Mouse (Mus musculus) lung, embryonic 14.5 days (tissue): Measurements from ENCODE around the gene Tpd52l2. TPM values are rescaled to one million over a fixed set of nuclear protein-coding genes. Genes with fewer than 3 reads are reported as not detected.

Source experiments
- ATAC-seq: fragments of 200-750 bp; cut with Nextera tagmentation; 2 replicates; pipeline ENCODE4 v1.8.0; 2017; ENCODE audit warnings: mild to moderate bottlenecking, moderate TSS enrichment, moderate library complexity; ENCODE audit not compliant: insufficient read depth
- DNase-seq: peaks from one replicate; pipeline ENCODE4 v3.0.0-alpha.2; 2015
- H3K27ac ChIP-seq: fragments of 300-500 bp; sonication (generic); 2 replicates; pipeline ENCODE4 v1.5.1; 2014; ENCODE audit warnings: low read depth, mild to moderate bottlenecking, moderate library complexity
- H3K27me3 ChIP-seq: fragments of 300-500 bp; sonication (generic); 2 replicates; pipeline ENCODE4 v1.6.1; 2014; ENCODE audit warnings: low read length, control low read depth; ENCODE audit not compliant: insufficient read depth
- H3K36me3 ChIP-seq: fragments of 300-500 bp; sonication (generic); 2 replicates; pipeline ENCODE4 v1.6.1; 2014; ENCODE audit warnings: control low read depth; ENCODE audit not compliant: insufficient read depth
- H3K4me1 ChIP-seq: fragments of 300-500 bp; sonication (generic); 2 replicates; pipeline ENCODE4 v1.6.1; 2014; ENCODE audit warnings: antibody characterized with exemption, control low read depth; ENCODE audit not compliant: insufficient read depth
- H3K4me2 ChIP-seq: fragments of 300-500 bp; sonication (generic); 2 replicates; pipeline ENCODE4 v1.6.1; 2014; ENCODE audit warnings: mild to moderate bottlenecking
- H3K4me3 ChIP-seq: fragments of 300-500 bp; sonication (generic); 2 replicates; pipeline ENCODE4 v1.5.1; 2014; ENCODE audit warnings: low read depth, low read length
- H3K9ac ChIP-seq: fragments of 300-500 bp; sonication (generic); 2 replicates; pipeline ENCODE4 v1.6.1; 2014
- H3K9me3 ChIP-seq: fragments of 300-500 bp; sonication (generic); 2 replicates; pipeline ENCODE4 v1.6.1; 2016; ENCODE audit warnings: low read depth, low read length, control low read depth
- CTCF ChIP-seq: IDR thresholded peaks from 2 replicates; pipeline ENCODE4 v1.5.1; 2016; ENCODE audit warnings: antibody characterized with exemption, low read depth
- WGBS: fragments of 180-500 bp; shearing (Covaris S2); extraction: QIAGEN DNeasy Blood & Tissue Kit; methylation state at CpG from one replicate; pipeline ENCODE4 v1.1.7; 2014; 5-methylcytosine and 5-hydroxymethylcytosine counted together
- polyA plus RNA-seq: library from polyadenylated mRNA; unstranded; fragments of >200 nt; fragmentation: Nextera tagmentation; extraction: Ambion mirVana; gene quantifications from 2 replicates; pipeline ENCODE4 v1.2.1, GENCODE M21; 2014

The Tpd52l2 gene
- polyA plus RNA-seq, 1 experiment from 2014 or later = 165 TPM

- no peaks in the 10 kb centered on the region for H3K36me3 ChIP-seq
- ATAC-seq (peak; percentile 67), DNase-seq (peak; percentile 78)
- H3K4me2 ChIP-seq = peak overlapping the region; percentile 99
- H3K9ac ChIP-seq = peak overlapping the region; percentile 76
- TF ChIP-seq CTCF = peak; percentile 27; the same call in 1 of the 2 replicates
- H3K27ac ChIP-seq = peak overlapping the region; percentile 67
- WGBS = under 1% methylated on average over 68 of the region's 71 CpGs
- peaks cover 4% of the 10 kb centered on the region; the same call in 1 of the 2 replicates for H3K4me1 ChIP-seq
- H3K9me3 ChIP-seq = no peaks in the 10 kb centered on the region
- peak overlapping the region; percentile 93 for H3K4me3 ChIP-seq
- H3K27me3 ChIP-seq = peaks cover 10% of the 10 kb centered on the region; the same call in 1 of the 2 replicates
Observed at GRCm38 (mm10) chr2:181459673-181460621, 37.0 kb upstream of the Tpd52l2 start.

- 78% methylated on average over 1 of the region's 1 CpGs for WGBS
Observed at GRCm38 (mm10) chr2:181461536-181462100, 35.3 kb upstream of the Tpd52l2 start.

DNA sequence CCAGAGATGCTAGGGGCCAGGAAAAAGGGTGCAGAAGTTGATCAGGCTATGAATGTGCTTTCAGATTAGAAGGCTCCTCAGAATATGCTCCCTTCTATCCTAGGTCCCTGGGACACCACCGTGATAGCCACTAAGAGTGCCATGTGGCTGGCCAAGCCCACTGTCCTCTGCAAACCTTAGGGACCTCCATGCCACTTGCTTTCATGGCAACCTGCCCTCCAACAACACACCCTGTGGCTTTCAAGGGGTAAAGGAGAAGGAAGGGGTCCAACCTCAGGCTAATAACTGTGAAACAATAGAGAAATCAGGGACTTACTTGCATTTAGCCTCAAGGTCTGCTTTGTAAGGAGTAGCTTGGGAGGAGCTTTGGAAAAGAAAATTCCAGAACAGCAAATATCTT, 34.3 kb upstream of the Tpd52l2 start:
- Histone ChIP-seq H3K36me3 (no peaks in the 10 kb centered on the region), H3K9me3 (no peaks in the 10 kb centered on the region), H3K4me3 (no peak overlapping the region), H3K4me1 (peaks cover 4% of the 10 kb centered on the region; the same call in 1 of the 2 replicates), H3K4me2 (0 out of 2 replicates have a peak overlapping the region, but pooled peaks have one; percentile 10), H3K9ac (no peak overlapping the region), H3K27me3 (peaks cover 10% of the 10 kb centered on the region; the same call in 1 of the 2 replicates), H3K27ac (no peak overlapping the region)
- TF ChIP-seq CTCF = no peak
- no peak for ATAC-seq
- WGBS = 78% methylated on average over 1 of the region's 1 CpGs
- no peak for DNase-seq

More at GRCm38 (mm10) chr2:181461536-181462100, 35.3 kb upstream of the Tpd52l2 start:
- Histone ChIP-seq H3K4me2 (no peak overlapping the region), H3K4me3 (no peak overlapping the region), H3K4me1 (peaks cover 4% of the 10 kb centered on the region; the same call in 1 of the 2 replicates), H3K27ac (no peak overlapping the region), H3K9me3 (no peaks in the 10 kb centered on the region), H3K36me3 (no peaks in the 10 kb centered on the region), H3K27me3 (peaks cover 10% of the 10 kb centered on the region; the same call in 1 of the 2 replicates), H3K9ac (no peak overlapping the region)
- DNase-seq (no peak), ATAC-seq (no peak)
- TF ChIP-seq CTCF = no peak

DNA sequence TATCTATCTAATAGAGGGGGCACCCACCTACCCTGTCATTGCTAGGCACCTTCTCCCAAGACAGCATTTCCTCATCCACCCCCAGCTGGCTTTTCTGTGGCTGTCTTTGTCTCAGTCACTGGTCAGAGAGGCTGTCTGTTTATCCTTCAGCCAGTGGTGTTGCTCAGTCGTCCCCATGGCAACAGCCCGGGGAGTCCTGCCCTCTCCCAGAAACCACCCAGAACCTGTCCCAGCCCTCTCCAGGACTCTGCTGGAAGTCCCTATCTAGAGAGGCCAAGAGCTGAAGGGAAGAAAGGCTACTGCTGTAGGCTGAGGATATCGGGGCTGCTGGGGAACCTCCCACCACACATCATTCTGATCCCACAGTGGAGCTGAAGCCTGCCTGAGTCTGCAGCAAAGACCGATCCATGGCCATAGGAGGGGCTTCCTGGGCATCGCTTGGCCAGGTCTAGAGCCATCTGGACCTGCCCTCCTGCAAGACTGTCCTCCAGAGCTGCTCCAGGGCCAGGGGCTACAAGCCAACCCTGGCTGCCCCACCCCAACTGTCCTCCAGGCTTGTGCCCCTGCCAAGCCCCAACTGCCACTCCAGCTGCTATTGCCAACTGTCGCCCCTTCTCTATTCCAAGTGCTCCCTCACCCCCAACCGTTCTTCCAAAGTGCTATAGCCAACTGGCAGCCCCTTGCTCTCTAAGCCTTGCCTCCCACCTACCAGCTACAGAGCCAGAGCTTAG, 33.8 kb upstream of the Tpd52l2 start:
- DNase-seq (peak; percentile 63), ATAC-seq (0 out of 2 replicates have a peak, but pooled peaks have one; percentile 15)
- Histone ChIP-seq H3K4me1 (peaks cover 4% of the 10 kb centered on the region; the same call in 1 of the 2 replicates), H3K27me3 (peaks cover 5% of the 10 kb centered on the region; the same call in 1 of the 2 replicates), H3K9me3 (no peaks in the 10 kb centered on the region), H3K4me2 (peak overlapping the region; percentile 10; the same call in 1 of the 2 replicates), H3K27ac (no peak overlapping the region), H3K9ac (no peak overlapping the region), H3K36me3 (no peaks in the 10 kb centered on the region), H3K4me3 (no peak overlapping the region)
- WGBS = 37% methylated on average over 7 of the region's 7 CpGs
- TF ChIP-seq CTCF = no peak

- Histone ChIP-seq H3K27me3 (no peaks in the 10 kb centered on the region), H3K27ac (no peak overlapping the region), H3K36me3 (no peaks in the 10 kb centered on the region), H3K4me2 (no peak overlapping the region), H3K9me3 (no peaks in the 10 kb centered on the region), H3K4me1 (peaks cover 3% of the 10 kb centered on the region; the same call in 1 of the 2 replicates), H3K9ac (no peak overlapping the region), H3K4me3 (no peak overlapping the region)
- TF ChIP-seq CTCF = no peak
- ATAC-seq (no peak), DNase-seq (no peak)
- WGBS = 45% methylated on average over 3 of the region's 3 CpGs
Observed at GRCm38 (mm10) chr2:181465423-181465822, 31.5 kb upstream of the Tpd52l2 start.

GRCm38 (mm10) chr2:181470285-181470684, 26.7 kb upstream of the Tpd52l2 start:
- ATAC-seq = no peak
- TF ChIP-seq CTCF = no peak
- Histone ChIP-seq H3K9ac (no peak overlapping the region), H3K27ac (no peak overlapping the region), H3K4me2 (no peak overlapping the region), H3K4me3 (no peak overlapping the region), H3K9me3 (no peaks in the 10 kb centered on the region), H3K36me3 (no peaks in the 10 kb centered on the region), H3K27me3 (no peaks in the 10 kb centered on the region), H3K4me1 (0 out of 2 replicates have a peak, but pooled peaks cover 10% of the 10 kb centered on the region)
- DNase-seq = no peak
- 50% methylated on average over 2 of the region's 2 CpGs for WGBS
